Mouse (Mus musculus): Measurements from ENCODE around the gene Rasa3. TPM values are rescaled to one million over a fixed set of nuclear protein-coding genes. Genes with fewer than 3 reads are reported as not detected.

Gene Rasa3
- total RNA-seq, 2 experiments from 2014 or later: 7.5 to 11.8 TPM

- intact Hi-C loops (cut with DNase I): loop anchor here (2.0 kb wide), 1 partner anchor 22 kb away; no protein-coding TSS in a partner anchor
- peak; percentile 41 for DNase-seq
Measured at GRCm38 (mm10) chr8:13529011-13529840, 148.2 kb downstream of the Rasa3 start.

GRCm38 (mm10) chr8:13521392-13521791 is 156.0 kb downstream of the Rasa3 start:
- intact Hi-C loops (cut with DNase I): no loop called here
- DNase-seq: no peak

GRCm38 (mm10) chr8:13520349-13520748 is 157.1 kb downstream of the Rasa3 start:
- intact Hi-C loops (cut with DNase I): no loop called here
- no peak for DNase-seq

GRCm38 (mm10) chr8:13519503-13519902 is 157.9 kb downstream of the Rasa3 start:
- DNase-seq: no peak
- intact Hi-C loops (cut with DNase I): no loop called here

GRCm38 (mm10) chr8:13517284-13517781 is 160.1 kb downstream of the Rasa3 start:
- intact Hi-C loops (cut with DNase I): no loop called here
- DNase-seq: no peak

Other genes starting within 250 kb of the Rasa3 start
- gene Tmem255b, start 242.4 kb downstream of the Rasa3 start, total RNA-seq (2021): 1 to 10 TPM; 2.7 to 2.8 TPM
- gene Gas6, start 183.1 kb downstream of the Rasa3 start, total RNA-seq (2021): 10 to 100 TPM; 55.1 to 58.8 TPM
- gene 1700029H14Rik, start 115.1 kb downstream of the Rasa3 start, total RNA-seq (2021): not detected
- not detected for gene Cfap97d2, start 28.3 kb upstream of the Rasa3 start, total RNA-seq (2021)
- gene Cdc16, start 80.1 kb upstream of the Rasa3 start, total RNA-seq (2021): 10 to 100 TPM; 28.1 to 28.9 TPM
- gene Upf3a, start 108.0 kb upstream of the Rasa3 start, total RNA-seq (2021): 1 to 10 TPM; 8.9 to 9.2 TPM
- gene AF366264, start 160.8 kb upstream of the Rasa3 start, total RNA-seq (2021): not detected
- 1 to 10 TPM; 4.5 to 5.9 TPM for gene Champ1, start 192.0 kb upstream of the Rasa3 start, total RNA-seq (2021)
- gene Coprs, start 212.7 kb upstream of the Rasa3 start, total RNA-seq (2021): 1 to 10 TPM; 3.9 to 5.0 TPM